Mouse (Mus musculus) brain, embryonic 14.5 days (tissue): ENCODE results near the gene Toporsl.

ENCODE experiments used
- CTCF ChIP-seq: fragments of 200-500 bp; IDR thresholded peaks from 2 replicates; pipeline ENCODE4 v1.5.1; 2012; ENCODE audit warnings: inconsistent platforms, mild to moderate bottlenecking, moderate library complexity, borderline replicate concordance; ENCODE audit not compliant: insufficient read depth, insufficient read length; ENCODE audit errors: extremely low read depth
- POLR2A ChIP-seq: fragments of 200-500 bp; IDR thresholded peaks from 2 replicates; pipeline ENCODE4 v1.6.1; 2012; ENCODE audit warnings: mild to moderate bottlenecking, inconsistent platforms, borderline replicate concordance; ENCODE audit not compliant: poor library complexity, insufficient read depth, insufficient read length, severe bottlenecking; ENCODE audit errors: extremely low read depth

GRCm38 (mm10) chr4:52558080-52558479 is 38.0 kb upstream of the Toporsl start:
- TF ChIP-seq CTCF, result no peak
- TF ChIP-seq POLR2A, result no peak
